In the genomic region with DNA sequence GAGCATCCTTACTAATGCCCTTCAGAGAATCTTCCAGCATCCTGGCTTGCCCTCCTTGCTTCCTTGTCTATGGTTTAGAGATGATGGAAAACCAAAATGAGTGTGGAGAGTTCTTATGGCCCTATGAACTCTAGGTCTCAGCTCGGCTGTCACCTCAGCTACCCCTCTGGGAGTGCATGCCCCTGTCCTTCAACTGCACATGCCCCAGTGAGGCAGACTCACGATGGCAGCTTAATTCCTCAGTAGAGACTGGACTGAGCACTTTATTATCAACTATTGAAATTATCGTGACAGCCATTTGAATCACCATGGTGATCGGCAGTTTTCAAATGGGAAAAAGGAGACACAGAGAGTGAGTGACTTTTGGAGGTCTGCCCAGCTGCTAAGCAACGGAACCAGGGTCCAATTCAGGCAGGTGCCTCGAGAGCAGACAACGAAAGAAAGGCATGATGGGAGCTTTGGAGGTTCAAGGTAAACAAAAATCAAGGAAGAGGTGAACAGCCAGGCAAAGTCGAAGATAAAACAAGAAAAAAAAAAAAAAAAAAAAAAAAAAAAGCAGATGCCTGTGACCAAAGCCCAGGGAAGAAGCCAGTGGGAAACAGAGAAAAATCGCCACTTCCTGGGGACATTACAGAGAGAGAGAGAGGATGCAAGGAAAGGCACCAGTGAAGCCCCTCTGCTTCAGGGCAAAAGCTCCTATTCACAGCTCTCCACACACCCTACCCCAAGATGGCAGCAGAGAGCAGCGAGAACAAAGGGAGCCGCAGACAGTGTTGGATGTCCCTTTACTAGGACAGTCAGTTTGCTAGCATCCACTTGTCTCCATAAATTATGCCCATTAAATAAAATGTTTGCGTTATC, we compare ENCODE assay signal across 8 mouse cellular contexts.
A peak's percentile ranks its signal among the peaks of the same experiment; 100 is the strongest.
DNase-seq lines count a peak whose midpoint lies in the region; TF ChIP-seq lines count a peak whose summit lies in the region.

No protein-coding gene starts in this region.

- peaks cover 3% of the 10 kb centered on the region for H3K27me3 ChIP-seq in C2C12 (ENCODE audit: control insufficient read depth, insufficient read depth, insufficient read length)

- H3ac ChIP-seq in C2C12 (ENCODE audit: control insufficient read depth, insufficient read length, low read depth) = no peak overlapping the region

- no peaks in the 10 kb centered on the region for H3K79me2 ChIP-seq in C2C12 (ENCODE audit: control insufficient read depth, insufficient read depth)

- no peaks in the 10 kb centered on the region for H3K36me3 ChIP-seq in C2C12 (ENCODE audit: control insufficient read depth, insufficient read depth)

- DNase-seq in MN1 (ENCODE audit: low spot score) = peak; percentile 6
- peak; percentile 89 to 92 for DNase-seq in cerebellum, postnatal 10 days
- DNase-seq in gastrocnemius, postnatal 10 days = peak; percentile 46
- peak; percentile 21 to 81 for DNase-seq in kidney, postnatal 36 days
- peak; percentile 78 for DNase-seq in lung, postnatal 10 days
- peak; percentile 74 to 80 for DNase-seq in right cerebral cortex, adult 2 months (ENCODE audit: low spot score in 2 of 2)
- DNase-seq in T-cell, adult 2 months (ENCODE audit: low spot score) = no peak

- no peaks in the 10 kb centered on the region for H3K79me3 ChIP-seq in C2C12 (ENCODE audit: low read depth)

- H3K4me3 ChIP-seq in C2C12 (ENCODE audit: insufficient read depth, poor library complexity, severe bottlenecking) = no peak overlapping the region

- peak; percentile 32 for TF ChIP-seq CTCF in C2C12 (IDR thresholded peaks at IDR 0.05; ENCODE audit: control insufficient read depth, insufficient read depth, insufficient read length)

TF ChIP-seq in C2C12, 6 proteins besides CTCF, POLR2A, EP300 and RAD21:
- no peak for TF ChIP-seq MYOG (IDR thresholded peaks at IDR 0.05; ENCODE audit: control insufficient read depth, extremely low read depth, insufficient read length)
- TF ChIP-seq CEBPB (IDR thresholded peaks at IDR 0.05; ENCODE audit: low read depth) = no peak
- TF ChIP-seq USF1 (IDR thresholded peaks at IDR 0.05; ENCODE audit: low read depth) = no peak
- TF ChIP-seq MYOD1 (IDR thresholded peaks at IDR 0.05; ENCODE audit: control insufficient read depth, insufficient read length, low read depth) = no peak
- no peak for TF ChIP-seq MAX (IDR thresholded peaks at IDR 0.05)
- TF ChIP-seq FOSL1 (IDR thresholded peaks at IDR 0.05; ENCODE audit: insufficient read depth, low read length, poor library complexity, severe bottlenecking) = no peak
